Mouse (Mus musculus): ENCODE measurements at regions not wholly inside any gene's neighbourhood (a gene's known extent, or its start where the extent isn't known, plus 50 kb on each side); places are given as distances from the start of the nearest gene placed in this dataset.
A peak's percentile ranks its signal among the peaks of the same experiment; 100 is the strongest.

GRCm38 (mm10) chr9:100394166-100394565, 92.4 kb downstream of the Il20rb start:
- WGBS, result 41% methylated on average over 5 of the region's 5 CpGs

DNA sequence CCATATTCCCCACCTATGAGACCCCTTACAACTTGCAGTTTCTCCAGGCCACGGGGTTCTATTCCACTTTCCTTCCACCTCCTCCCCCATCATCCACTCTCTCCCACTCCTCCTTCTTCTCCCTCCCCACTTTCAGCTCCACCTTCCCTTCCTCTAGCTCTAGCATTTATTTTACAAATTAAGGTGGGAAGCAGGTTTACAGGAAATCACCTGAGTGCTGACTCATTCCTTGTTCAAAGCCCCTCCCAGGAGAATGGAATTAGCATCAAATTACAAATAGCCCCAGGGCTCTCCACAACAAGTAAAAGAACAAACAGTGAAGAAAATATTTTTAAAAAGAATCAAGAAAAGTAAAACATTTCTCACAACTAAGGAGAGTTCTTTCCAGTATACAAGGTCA, 94.3 kb downstream of the Il20rb start:
- H3K27ac ChIP-seq (replicated peaks; ENCODE audit: low read depth, low read length), result no peak overlapping the region
- ATAC-seq (ENCODE audit: low FRiP score, low read depth), result no peak
- no peak overlapping the region for H3K4me2 ChIP-seq (replicated peaks; ENCODE audit: low read depth, low read length, severe bottlenecking)
- no peaks in the 10 kb centered on the region for H3K4me1 ChIP-seq (ENCODE audit: control insufficient read depth, insufficient read depth, low read length)
- no peak overlapping the region for H3K4me3 ChIP-seq (replicated peaks; ENCODE audit: low read length)
- no peak for TF ChIP-seq POLR2A (IDR thresholded peaks at IDR 0.05; ENCODE audit: borderline replicate concordance, extremely low read depth, insufficient read depth, insufficient read length)
- WGBS, result 57% methylated on average over 1 of the region's 1 CpGs
- H3K9me3 ChIP-seq (ENCODE audit: control insufficient read depth, low read length), result no peaks in the 10 kb centered on the region
- no peak overlapping the region for H3K9ac ChIP-seq (ENCODE audit: low read depth, low read length, severe bottlenecking)
- no peak for DNase-seq (ENCODE audit: low spot score)
- no peaks in the 10 kb centered on the region for H3K36me3 ChIP-seq (ENCODE audit: control insufficient read depth, insufficient read depth, low read length)
- no peaks in the 10 kb centered on the region for H3K27me3 ChIP-seq (ENCODE audit: control insufficient read depth, insufficient read depth, low read length)

More at GRCm38 (mm10) chr9:100394166-100394565, 92.4 kb downstream of the Il20rb start:
- Histone ChIP-seq H3K27me3 (ENCODE audit: control insufficient read depth, insufficient read depth, low read length) (no peaks in the 10 kb centered on the region), H3K36me3 (ENCODE audit: control insufficient read depth, insufficient read depth, low read length) (no peaks in the 10 kb centered on the region), H3K9ac (ENCODE audit: low read depth, low read length, severe bottlenecking) (no peak overlapping the region), H3K4me2 (replicated peaks; ENCODE audit: low read depth, low read length, severe bottlenecking) (no peak overlapping the region), H3K4me3 (replicated peaks; ENCODE audit: low read length) (no peak overlapping the region), H3K4me1 (ENCODE audit: control insufficient read depth, insufficient read depth, low read length) (no peaks in the 10 kb centered on the region), H3K27ac (replicated peaks; ENCODE audit: low read depth, low read length) (no peak overlapping the region), H3K9me3 (ENCODE audit: control insufficient read depth, low read length) (no peaks in the 10 kb centered on the region)
- ATAC-seq (ENCODE audit: low FRiP score, low read depth) (no peak), DNase-seq (ENCODE audit: low spot score) (no peak)
- TF ChIP-seq POLR2A (IDR thresholded peaks at IDR 0.05; ENCODE audit: borderline replicate concordance, extremely low read depth, insufficient read depth, insufficient read length), result no peak

- no peak for DNase-seq (ENCODE audit: low spot score)
- H3K4me1 ChIP-seq (ENCODE audit: control insufficient read depth, insufficient read depth, low read length), result no peaks in the 10 kb centered on the region
- TF ChIP-seq POLR2A (IDR thresholded peaks at IDR 0.05; ENCODE audit: borderline replicate concordance, extremely low read depth, insufficient read depth, insufficient read length), result no peak
- no peak overlapping the region for H3K9ac ChIP-seq (ENCODE audit: low read depth, low read length, severe bottlenecking)
- WGBS, result 62% methylated on average over 8 of the region's 8 CpGs
- no peak overlapping the region for H3K4me3 ChIP-seq (replicated peaks; ENCODE audit: low read length)
- H3K9me3 ChIP-seq (ENCODE audit: control insufficient read depth, low read length), result no peaks in the 10 kb centered on the region
- H3K4me2 ChIP-seq (replicated peaks; ENCODE audit: low read depth, low read length, severe bottlenecking), result no peak overlapping the region
- no peak for ATAC-seq (ENCODE audit: low FRiP score, low read depth)
- no peaks in the 10 kb centered on the region for H3K27me3 ChIP-seq (ENCODE audit: control insufficient read depth, insufficient read depth, low read length)
- no peaks in the 10 kb centered on the region for H3K36me3 ChIP-seq (ENCODE audit: control insufficient read depth, insufficient read depth, low read length)
- no peak overlapping the region for H3K27ac ChIP-seq (replicated peaks; ENCODE audit: low read depth, low read length)
Measured at GRCm38 (mm10) chr9:100391566-100392213, 94.9 kb downstream of the Il20rb start.

GRCm38 (mm10) chr9:100388393-100388792, 98.2 kb downstream of the Il20rb start:
- 86% methylated on average over 7 of the region's 7 CpGs for WGBS
- TF ChIP-seq POLR2A (IDR thresholded peaks at IDR 0.05; ENCODE audit: borderline replicate concordance, extremely low read depth, insufficient read depth, insufficient read length), result no peak
- no peak overlapping the region for H3K4me3 ChIP-seq (replicated peaks; ENCODE audit: low read length)
- H3K4me2 ChIP-seq (replicated peaks; ENCODE audit: low read depth, low read length, severe bottlenecking), result no peak overlapping the region
- H3K9me3 ChIP-seq (ENCODE audit: control insufficient read depth, low read length), result no peaks in the 10 kb centered on the region
- DNase-seq (ENCODE audit: low spot score) (no peak), ATAC-seq (ENCODE audit: low FRiP score, low read depth) (no peak)
- H3K27ac ChIP-seq (replicated peaks; ENCODE audit: low read depth, low read length), result no peak overlapping the region
- H3K9ac ChIP-seq (ENCODE audit: low read depth, low read length, severe bottlenecking), result no peak overlapping the region
- H3K4me1 ChIP-seq (ENCODE audit: control insufficient read depth, insufficient read depth, low read length), result no peaks in the 10 kb centered on the region
- no peaks in the 10 kb centered on the region for H3K36me3 ChIP-seq (ENCODE audit: control insufficient read depth, insufficient read depth, low read length)
- no peaks in the 10 kb centered on the region for H3K27me3 ChIP-seq (ENCODE audit: control insufficient read depth, insufficient read depth, low read length)

- Histone ChIP-seq H3K4me3 (replicated peaks; ENCODE audit: low read length) (no peak overlapping the region), H3K27me3 (ENCODE audit: control insufficient read depth, insufficient read depth, low read length) (no peaks in the 10 kb centered on the region), H3K4me1 (ENCODE audit: control insufficient read depth, insufficient read depth, low read length) (no peaks in the 10 kb centered on the region), H3K9ac (ENCODE audit: low read depth, low read length, severe bottlenecking) (no peak overlapping the region), H3K9me3 (ENCODE audit: control insufficient read depth, low read length) (no peaks in the 10 kb centered on the region), H3K4me2 (replicated peaks; ENCODE audit: low read depth, low read length, severe bottlenecking) (peak overlapping the region; percentile 20; the same call in 1 of the 2 replicates), H3K36me3 (ENCODE audit: control insufficient read depth, insufficient read depth, low read length) (no peaks in the 10 kb centered on the region), H3K27ac (replicated peaks; ENCODE audit: low read depth, low read length) (no peak overlapping the region)
- TF ChIP-seq POLR2A (IDR thresholded peaks at IDR 0.05; ENCODE audit: borderline replicate concordance, extremely low read depth, insufficient read depth, insufficient read length), result no peak
- ATAC-seq (ENCODE audit: low FRiP score, low read depth) (no peak), DNase-seq (ENCODE audit: low spot score) (no peak)
- WGBS, result 19% methylated on average over 13 of the region's 13 CpGs
Measured at GRCm38 (mm10) chr9:100387171-100387685, 99.4 kb downstream of the Il20rb start.

Data from limb, embryonic 14.5 days (tissue).